Mouse (Mus musculus) MEL (cell line): ENCODE data around the gene Ralgds. TPM values are rescaled to one million over a fixed set of nuclear protein-coding genes. Genes with fewer than 3 reads are reported as not detected.

Source experiments
- CHD1 ChIP-seq: IDR thresholded peaks from 2 replicates; pipeline ENCODE4 v1.6.1; 2012; ENCODE audit warnings: low read depth, mild to moderate bottlenecking, inconsistent platforms, low read length, improper control_type of control experiment
- MAFK ChIP-seq: IDR thresholded peaks from 2 replicates; pipeline ENCODE4 v1.6.1; 2011; ENCODE audit warnings: low read depth, mild to moderate bottlenecking, low read length, improper control_type of control experiment, borderline replicate concordance
- SIN3A ChIP-seq: IDR thresholded peaks from 2 replicates; pipeline ENCODE4 v1.6.1; 2012; ENCODE audit warnings: low read length, improper control_type of control experiment, inconsistent platforms
- TBP ChIP-seq: IDR thresholded peaks from 2 replicates; pipeline ENCODE4 v1.8.0; 2011; ENCODE audit warnings: low read depth, low read length, improper control_type of control experiment
- ZNF384 ChIP-seq: IDR thresholded peaks from 2 replicates; pipeline ENCODE4 v1.6.1; 2012; ENCODE audit warnings: low read depth, mild to moderate bottlenecking, inconsistent platforms, low read length, improper control_type of control experiment
- polyA plus RNA-seq, 2 experiments: library from polyadenylated mRNA; stranded (reverse) in 1 of 2; unstranded in 1 of 2; fragments of >175 nt in 1 of 2; fragments of >200 nt in 1 of 2; gene quantifications; 2 replicates each; pipeline versions ENCODE4 v1.2.1 to v1.2.4; 2012; ENCODE audit warnings: low replicate concordance in 2 of 2, low read depth in 1 of 2; ENCODE audit not compliant: insufficient read length in 2 of 2, insufficient read depth in 1 of 2, missing spikeins in 1 of 2
- total RNA-seq: library from RNA; depleted of rRNA; stranded (reverse); fragments of 300-350 nt; gene quantifications from 2 replicates; pipeline ENCODE4 v1.2.3, GENCODE M21; 2012; rRNA removed

Gene Ralgds
- total and polyA plus RNA-seq, 3 experiments, result 4.7 to 11.0 TPM; not detected in 1

DNA sequence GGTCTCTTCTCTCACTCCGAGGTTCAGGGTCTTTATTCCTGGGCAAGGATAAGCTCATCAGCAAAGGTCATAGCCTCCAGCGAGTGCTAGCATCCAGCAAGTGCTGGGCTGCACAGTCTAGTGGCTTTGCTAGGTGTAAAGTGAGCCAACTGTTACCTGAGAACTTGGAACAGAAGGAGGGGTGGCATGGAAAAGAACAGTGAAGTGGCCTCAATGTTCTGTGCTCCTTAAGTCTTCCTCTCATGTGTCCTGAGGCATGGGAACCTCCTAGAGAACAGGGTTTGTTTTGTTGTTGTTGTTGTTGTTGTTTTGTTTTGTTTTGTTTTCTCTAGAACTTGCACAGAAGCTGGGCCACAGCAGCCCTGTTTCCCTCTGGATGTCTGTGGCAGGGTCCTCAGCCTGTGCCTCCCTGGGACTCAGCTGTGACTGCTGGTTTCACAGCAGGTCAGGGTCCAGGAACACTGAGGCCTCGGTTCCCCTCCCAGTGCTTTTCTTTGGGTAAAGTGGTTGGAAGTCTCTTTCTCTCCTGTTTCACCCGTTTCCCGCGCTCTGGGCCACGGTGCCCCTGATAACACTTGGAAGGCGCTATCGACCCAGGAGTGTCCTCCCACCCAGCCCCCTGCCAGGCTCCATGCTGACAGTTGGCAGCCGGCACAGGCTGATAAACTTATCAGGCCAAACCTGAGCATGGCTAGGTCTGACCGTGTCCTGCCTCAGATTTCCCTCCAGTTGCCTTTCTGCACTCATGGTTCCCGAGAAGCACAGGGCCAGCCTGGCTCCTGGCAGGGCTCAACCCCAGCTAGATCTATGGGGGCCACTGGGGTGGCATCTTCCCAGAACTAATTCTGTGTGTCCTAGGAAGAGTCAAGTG is 89.0 kb downstream of the Ralgds start (continued):
- TF ChIP-seq MAFK (no peak; the same call in 1 of the 2 replicates), SIN3A (peak; percentile 100), TBP (peak; percentile 81; the same call in 1 of the 2 replicates), ZNF384 (no peak), CHD1 (peak; percentile 95; the same call in 1 of the 2 replicates)
- TF ChIP-seq, all 39 proteins: peak for 26

Other genes with a start within 250 kb of the Ralgds start
- gene Ppp1r26, start 66.3 kb upstream of the Ralgds start, total RNA-seq, result not detected in 2 replicates
- gene Ppp1r26, start 66.3 kb upstream of the Ralgds start, polyA plus RNA-seq, result not detected
- gene 1700007K13Rik, start 46.8 kb upstream of the Ralgds start, total RNA-seq, result not detected in 2 replicates
- gene 1700007K13Rik, start 46.8 kb upstream of the Ralgds start, polyA plus RNA-seq, result not detected
- 26.5 and 30.5 TPM in 2 replicates for gene Mrps2, start 45.1 kb upstream of the Ralgds start, total RNA-seq
- 10 to 100 TPM; 70.3 to 71.4 TPM for gene Mrps2, start 45.1 kb upstream of the Ralgds start, polyA plus RNA-seq
- not detected in 2 replicates for gene Gbgt1, start 16.2 kb upstream of the Ralgds start, total RNA-seq
- under 1 TPM in 1 of 2 experiments, not detected in 1; 0.11 TPM for gene Gbgt1, start 16.2 kb upstream of the Ralgds start, polyA plus RNA-seq
- gene Gm10134, start 7.0 kb upstream of the Ralgds start, total RNA-seq, result not detected in 2 replicates
- not detected for gene Gm10134, start 7.0 kb upstream of the Ralgds start, polyA plus RNA-seq
- not detected in 2 replicates for gene Cel, start 50.3 kb downstream of the Ralgds start, total RNA-seq
- not detected for gene Cel, start 50.3 kb downstream of the Ralgds start, polyA plus RNA-seq
- gene Gtf3c5, start 70.6 kb downstream of the Ralgds start, total RNA-seq, result 20.3 and 22.5 TPM in 2 replicates
- gene Gtf3c5, start 70.6 kb downstream of the Ralgds start, polyA plus RNA-seq, result 10 to 100 TPM in 1 of 2 experiments, not detected in 1; 50.2 TPM
- gene Gfi1b, start 108.9 kb downstream of the Ralgds start, total RNA-seq, result 75.1 and 82.9 TPM in 2 replicates
- gene Gfi1b, start 108.9 kb downstream of the Ralgds start, polyA plus RNA-seq, result 100 to 1,000 TPM; 194 to 277 TPM
- 7.5 and 8.0 TPM in 2 replicates for gene Tsc1, start 128.1 kb downstream of the Ralgds start, total RNA-seq
- gene Tsc1, start 128.1 kb downstream of the Ralgds start, polyA plus RNA-seq, result 10 to 100 TPM in 1 of 2 experiments, not detected in 1; 16.4 TPM
- gene Spaca9, start 186.6 kb downstream of the Ralgds start, total RNA-seq, result 0.36 and 0.92 TPM in 2 replicates
- 1 to 10 TPM in 1 of 2 experiments, not detected in 1; 5.4 TPM for gene Spaca9, start 186.6 kb downstream of the Ralgds start, polyA plus RNA-seq
- 0.49 and 1.5 TPM in 2 replicates for gene Ak8, start 187.0 kb downstream of the Ralgds start, total RNA-seq
- 1 to 10 TPM in 1 of 2 experiments, not detected in 1; 2.6 TPM for gene Ak8, start 187.0 kb downstream of the Ralgds start, polyA plus RNA-seq